Mouse (Mus musculus) forebrain, embryonic 15.5 days (tissue): ENCODE measurements at regions not wholly inside any gene's neighbourhood (a gene's known extent, or its start where the extent isn't known, plus 50 kb on each side); places are given as distances from the start of the nearest gene placed in this dataset.
A peak's percentile ranks its signal among the peaks of the same experiment; 100 is the strongest.

Experiments used
- ATAC-seq: fragments of 200-750 bp; cut with Nextera tagmentation; replicated peaks from 2 replicates; pipeline ENCODE4 v1.8.0; 2017; ENCODE audit warnings: mild to moderate bottlenecking, moderate TSS enrichment, moderate library complexity
- H3K27ac ChIP-seq: fragments of 300-500 bp; sonication (generic); replicated peaks from 2 replicates; pipeline ENCODE4 v1.5.1; 2015; ENCODE audit warnings: mild to moderate bottlenecking, inconsistent platforms
- H3K27me3 ChIP-seq: fragments of 300-500 bp; sonication (generic); 2 replicates; pipeline ENCODE4 v1.6.1; 2015; ENCODE audit warnings: inconsistent platforms
- H3K36me3 ChIP-seq: fragments of 300-500 bp; sonication (generic); 2 replicates; pipeline ENCODE4 v1.6.1; 2015; ENCODE audit warnings: mild to moderate bottlenecking, inconsistent platforms
- H3K4me1 ChIP-seq: fragments of 300-500 bp; sonication (generic); 2 replicates; pipeline ENCODE4 v1.6.1; 2015; ENCODE audit warnings: inconsistent platforms
- H3K4me2 ChIP-seq: fragments of 300-500 bp; sonication (generic); replicated peaks from 2 replicates; pipeline ENCODE4 v1.6.1; 2015; ENCODE audit warnings: mild to moderate bottlenecking, inconsistent platforms
- H3K4me3 ChIP-seq: fragments of 300-500 bp; sonication (generic); 2 replicates; pipeline ENCODE4 v1.5.1; 2015; ENCODE audit warnings: mild to moderate bottlenecking, inconsistent platforms
- H3K9ac ChIP-seq: fragments of 300-500 bp; sonication (generic); replicated peaks from 2 replicates; pipeline ENCODE4 v1.6.1; 2015; ENCODE audit warnings: mild to moderate bottlenecking, inconsistent platforms
- H3K9me3 ChIP-seq: fragments of 300-500 bp; sonication (generic); 2 replicates; pipeline ENCODE4 v1.6.1; 2016; ENCODE audit warnings: inconsistent platforms
- whole genome bisulfite sequencing: fragments of 180-500 bp; shearing (Covaris S2); methylation state at CpG from one replicate; pipeline ENCODE4 v1.1.7; 2015; ENCODE audit warnings: mixed read lengths; 5-methylcytosine and 5-hydroxymethylcytosine counted together

- no peak overlapping the region for H3K4me3 ChIP-seq
- no peaks in the 10 kb centered on the region for H3K36me3 ChIP-seq
- no peak overlapping the region for H3K9ac ChIP-seq
- ATAC-seq = no peak
- H3K4me1 ChIP-seq = no peaks in the 10 kb centered on the region
- no peaks in the 10 kb centered on the region for H3K9me3 ChIP-seq
- H3K27me3 ChIP-seq = no peaks in the 10 kb centered on the region
- no peak overlapping the region for H3K4me2 ChIP-seq
- no peak overlapping the region for H3K27ac ChIP-seq
These were observed 497.1 kb upstream of the Kif18a start for GRCm38 (mm10) chr2:108783457-108783856.

- Histone ChIP-seq H3K27me3 (no peaks in the 10 kb centered on the region), H3K27ac (no peak overlapping the region), H3K4me3 (no peak overlapping the region), H3K9ac (no peak overlapping the region), H3K9me3 (no peaks in the 10 kb centered on the region), H3K4me1 (no peaks in the 10 kb centered on the region), H3K4me2 (no peak overlapping the region), H3K36me3 (no peaks in the 10 kb centered on the region)
- no peak for ATAC-seq
- 91% methylated on average over 19 of the region's 19 CpGs for WGBS
These were observed 495.2 kb upstream of the Kif18a start for GRCm38 (mm10) chr2:108785161-108785957.

- no peaks in the 10 kb centered on the region for H3K4me1 ChIP-seq
- H3K27me3 ChIP-seq = no peaks in the 10 kb centered on the region
- WGBS = 92% methylated on average over 7 of the region's 7 CpGs
- H3K9me3 ChIP-seq = no peaks in the 10 kb centered on the region
- no peak overlapping the region for H3K4me3 ChIP-seq
- no peak overlapping the region for H3K9ac ChIP-seq
- no peak overlapping the region for H3K4me2 ChIP-seq
- no peaks in the 10 kb centered on the region for H3K36me3 ChIP-seq
- no peak for ATAC-seq
- no peak overlapping the region for H3K27ac ChIP-seq
These were observed 491.4 kb upstream of the Kif18a start for GRCm38 (mm10) chr2:108789166-108789565.

- H3K36me3 ChIP-seq = no peaks in the 10 kb centered on the region
- no peaks in the 10 kb centered on the region for H3K4me1 ChIP-seq
- ATAC-seq = no peak
- no peak overlapping the region for H3K4me2 ChIP-seq
- no peak overlapping the region for H3K4me3 ChIP-seq
- 87% methylated on average over 2 of the region's 2 CpGs for whole genome bisulfite sequencing
- H3K27ac ChIP-seq = no peak overlapping the region
- no peaks in the 10 kb centered on the region for H3K27me3 ChIP-seq
- no peaks in the 10 kb centered on the region for H3K9me3 ChIP-seq
- H3K9ac ChIP-seq = no peak overlapping the region
These were observed 485.4 kb upstream of the Kif18a start for GRCm38 (mm10) chr2:108795145-108795544.

- H3K36me3 ChIP-seq = no peaks in the 10 kb centered on the region
- no peak overlapping the region for H3K4me3 ChIP-seq
- no peak overlapping the region for H3K4me2 ChIP-seq
- no peak overlapping the region for H3K27ac ChIP-seq
- H3K9me3 ChIP-seq = no peaks in the 10 kb centered on the region
- H3K4me1 ChIP-seq = no peaks in the 10 kb centered on the region
- 83% methylated on average over 2 of the region's 2 CpGs for WGBS
- H3K9ac ChIP-seq = no peak overlapping the region
- H3K27me3 ChIP-seq = no peaks in the 10 kb centered on the region
- ATAC-seq = no peak
These were observed 483.5 kb upstream of the Kif18a start for GRCm38 (mm10) chr2:108796816-108797581.

- ATAC-seq = no peak
- H3K27ac ChIP-seq = no peak overlapping the region
- no peak overlapping the region for H3K9ac ChIP-seq
- H3K4me2 ChIP-seq = no peak overlapping the region
- no peaks in the 10 kb centered on the region for H3K36me3 ChIP-seq
- no peaks in the 10 kb centered on the region for H3K27me3 ChIP-seq
- no peaks in the 10 kb centered on the region for H3K4me1 ChIP-seq
- no peak overlapping the region for H3K4me3 ChIP-seq
- no peaks in the 10 kb centered on the region for H3K9me3 ChIP-seq
These were observed 468.2 kb upstream of the Kif18a start for GRCm38 (mm10) chr2:108812367-108812766.

GRCm38 (mm10) chr2:108813040-108813566, 467.4 kb upstream of the Kif18a start:
- Histone ChIP-seq H3K36me3 (no peaks in the 10 kb centered on the region), H3K9ac (no peak overlapping the region), H3K27ac (no peak overlapping the region), H3K27me3 (no peaks in the 10 kb centered on the region), H3K4me3 (no peak overlapping the region), H3K4me1 (no peaks in the 10 kb centered on the region), H3K9me3 (no peaks in the 10 kb centered on the region), H3K4me2 (no peak overlapping the region)
- WGBS = 68% methylated on average over 6 of the region's 6 CpGs
- no peak for ATAC-seq

GRCm38 (mm10) chr2:108816579-108816978, 464.0 kb upstream of the Kif18a start:
- no peak overlapping the region for H3K4me3 ChIP-seq
- ATAC-seq = no peak
- no peak overlapping the region for H3K27ac ChIP-seq
- H3K4me2 ChIP-seq = no peak overlapping the region
- H3K27me3 ChIP-seq = no peaks in the 10 kb centered on the region
- no peaks in the 10 kb centered on the region for H3K9me3 ChIP-seq
- H3K4me1 ChIP-seq = no peaks in the 10 kb centered on the region
- H3K36me3 ChIP-seq = no peaks in the 10 kb centered on the region
- no peak overlapping the region for H3K9ac ChIP-seq

- Histone ChIP-seq H3K4me1 (peaks cover 6% of the 10 kb centered on the region; the same call in 1 of the 2 replicates), H3K36me3 (no peaks in the 10 kb centered on the region), H3K9me3 (no peaks in the 10 kb centered on the region), H3K9ac (no peak overlapping the region), H3K4me3 (no peak overlapping the region), H3K4me2 (no peak overlapping the region), H3K27ac (no peak overlapping the region), H3K27me3 (no peaks in the 10 kb centered on the region)
- ATAC-seq = peak; percentile 49; the same call in 1 of the 2 replicates
These were observed 456.5 kb upstream of the Kif18a start for GRCm38 (mm10) chr2:108824025-108824424.

- H3K27ac ChIP-seq = no peak overlapping the region
- no peak for ATAC-seq
- H3K4me1 ChIP-seq = peaks cover 6% of the 10 kb centered on the region; the same call in 1 of the 2 replicates
- WGBS = 64% methylated on average over 5 of the region's 5 CpGs
- H3K4me2 ChIP-seq = no peak overlapping the region
- no peaks in the 10 kb centered on the region for H3K9me3 ChIP-seq
- no peaks in the 10 kb centered on the region for H3K36me3 ChIP-seq
- no peak overlapping the region for H3K4me3 ChIP-seq
- H3K9ac ChIP-seq = no peak overlapping the region
- no peaks in the 10 kb centered on the region for H3K27me3 ChIP-seq
These were observed 454.6 kb upstream of the Kif18a start for GRCm38 (mm10) chr2:108825981-108826380.

GRCm38 (mm10) chr2:108827106-108827838, 453.3 kb upstream of the Kif18a start:
- Histone ChIP-seq H3K4me2 (peak overlapping the region; percentile 6; the same call in 1 of the 2 replicates), H3K9me3 (no peaks in the 10 kb centered on the region), H3K4me3 (0 out of 2 replicates have a peak overlapping the region, but pooled peaks have one; percentile 0), H3K27ac (no peak overlapping the region), H3K27me3 (no peaks in the 10 kb centered on the region), H3K9ac (no peak overlapping the region), H3K4me1 (peaks cover 6% of the 10 kb centered on the region; the same call in 1 of the 2 replicates), H3K36me3 (no peaks in the 10 kb centered on the region)
- WGBS = 4% methylated on average over 12 of the region's 12 CpGs
- peak; percentile 81 for ATAC-seq
